Mouse (Mus musculus) MEL (cell line): ENCODE results near the gene Ppp3r2. TPM values are rescaled to one million over a fixed set of nuclear protein-coding genes. Genes with fewer than 3 reads are reported as not detected.

Experiments used
- DNase-seq: peaks from one replicate; pipeline ENCODE4 v3.0.0; 2011; ENCODE audit warnings: low read depth, low spot score
- H3K27ac ChIP-seq: 2 replicates; pipeline ENCODE4 v1.5.1; 2012; ENCODE audit warnings: low read depth, mild to moderate bottlenecking, control low read depth, low read length, moderate library complexity; ENCODE audit not compliant: control insufficient read depth
- H3K27me3 ChIP-seq, 2 experiments: fragments of 150-350 bp in 1 of 2; sonication (generic) in 1 of 2; 2 replicates each; pipeline ENCODE4 v1.6.1; 2012; ENCODE audit warnings: low read length in 2 of 2, mild to moderate bottlenecking in 2 of 2, improper control_type of control experiment in 1 of 2, moderate library complexity in 1 of 2; ENCODE audit not compliant: insufficient read depth in 2 of 2, control insufficient read depth in 1 of 2
- H3K36me3 ChIP-seq, 2 experiments: 2 replicates each; pipeline ENCODE4 v1.6.1; 2012 to 2014; ENCODE audit warnings: low read length in 2 of 2, improper control_type of control experiment in 1 of 2, inconsistent platforms in 1 of 2, mild to moderate bottlenecking in 1 of 2; ENCODE audit not compliant: insufficient read depth in 2 of 2, control insufficient read depth in 1 of 2
- H3K4me1 ChIP-seq, 2 experiments: fragments of 150-350 bp in 1 of 2; sonication (generic) in 1 of 2; 2 replicates each; pipeline ENCODE4 v1.6.1; 2012; ENCODE audit warnings: low read length in 2 of 2, improper control_type of control experiment in 1 of 2, mild to moderate bottlenecking in 1 of 2; ENCODE audit not compliant: insufficient read depth in 2 of 2, control insufficient read depth in 1 of 2
- H3K4me3 ChIP-seq, 2 experiments: fragments of 150-350 bp in 1 of 2; sonication (generic) in 1 of 2; 2 replicates each; pipeline ENCODE4 v1.5.1; 2012; ENCODE audit warnings: low read depth in 2 of 2, low read length in 2 of 2, mild to moderate bottlenecking in 2 of 2, moderate library complexity in 2 of 2, control low read depth in 1 of 2, improper control_type of control experiment in 1 of 2; ENCODE audit not compliant: control insufficient read depth in 1 of 2, insufficient read depth in 1 of 2
- H3K79me2 ChIP-seq: 2 replicates; pipeline ENCODE4 v1.6.1; 2012; ENCODE audit warnings: mild to moderate bottlenecking, low read length, moderate library complexity; ENCODE audit not compliant: control insufficient read depth, poor library complexity, insufficient read depth
- H3K9ac ChIP-seq: 2 replicates; pipeline ENCODE4 v1.6.1; 2012; ENCODE audit warnings: low read depth, mild to moderate bottlenecking, control low read depth, low read length, moderate library complexity; ENCODE audit not compliant: control insufficient read depth, poor library complexity, severe bottlenecking
- H3K9me3 ChIP-seq: fragments of 150-350 bp; sonication (generic); replicated peaks from 2 replicates; pipeline ENCODE4 v1.6.1; 2012; ENCODE audit warnings: mild to moderate bottlenecking, low read length, improper control_type of control experiment, moderate library complexity; ENCODE audit not compliant: insufficient read depth
- CHD1 ChIP-seq: IDR thresholded peaks from 2 replicates; pipeline ENCODE4 v1.6.1; 2012; ENCODE audit warnings: low read depth, mild to moderate bottlenecking, inconsistent platforms, low read length, improper control_type of control experiment
- CHD2 ChIP-seq: IDR thresholded peaks from 2 replicates; pipeline ENCODE4 v1.6.1; 2011; ENCODE audit warnings: low read length, improper control_type of control experiment
- CTCF ChIP-seq, 3 experiments: IDR thresholded peaks in 2 of 3; conservative IDR thresholded peaks in 1 of 3; 2 replicates each; pipeline ENCODE4 v1.5.1; 2011 to 2012; ENCODE audit warnings: low read length in 3 of 3, low read depth in 2 of 3, mild to moderate bottlenecking in 2 of 3, improper control_type of control experiment in 1 of 3, inconsistent platforms in 1 of 3, mixed read lengths in 1 of 3, moderate library complexity in 1 of 3; ENCODE audit not compliant: control insufficient read depth in 1 of 3, insufficient read depth in 1 of 3, poor library complexity in 1 of 3, severe bottlenecking in 1 of 3
- E2F4 ChIP-seq: IDR thresholded peaks from 2 replicates; pipeline ENCODE4 v1.6.1; 2011; ENCODE audit warnings: low read depth, low read length, improper control_type of control experiment, borderline replicate concordance
- ETS1 ChIP-seq: IDR thresholded peaks from 2 replicates; pipeline ENCODE4 v1.6.1; 2012; ENCODE audit warnings: low read depth, mild to moderate bottlenecking, inconsistent platforms, low read length, improper control_type of control experiment, moderate library complexity
- GATA1 ChIP-seq: IDR thresholded peaks from 2 replicates; pipeline ENCODE4 v1.6.1; 2011; ENCODE audit warnings: low read depth, low read length, improper control_type of control experiment
- KAT2A ChIP-seq: conservative IDR thresholded peaks from 2 replicates; pipeline ENCODE4 v1.6.1; 2012; ENCODE audit warnings: low read depth, low read length, improper control_type of control experiment, inconsistent platforms
- MAZ ChIP-seq: IDR thresholded peaks from 2 replicates; pipeline ENCODE4 v1.6.1; 2012; ENCODE audit warnings: low read depth, mild to moderate bottlenecking, inconsistent platforms, low read length, improper control_type of control experiment
- MXI1 ChIP-seq: IDR thresholded peaks from 2 replicates; pipeline ENCODE4 v1.6.1; 2011; ENCODE audit warnings: mild to moderate bottlenecking, low read depth, low read length, improper control_type of control experiment
- POLR2AphosphoS2 ChIP-seq: IDR thresholded peaks from 2 replicates; pipeline ENCODE4 v1.6.1; 2011; ENCODE audit warnings: low read length, improper control_type of control experiment
- POLR2AphosphoS5 ChIP-seq: IDR thresholded peaks from 2 replicates; pipeline ENCODE4 v1.6.1; 2012; ENCODE audit warnings: low read depth, borderline replicate concordance, mild to moderate bottlenecking, inconsistent platforms, low read length, moderate library complexity, mixed read lengths
- RAD21 ChIP-seq: IDR thresholded peaks from 2 replicates; pipeline ENCODE4 v1.6.1; 2011; ENCODE audit warnings: mild to moderate bottlenecking, low read depth, low read length, improper control_type of control experiment
- RCOR1 ChIP-seq: IDR thresholded peaks from 2 replicates; pipeline ENCODE4 v1.6.1; 2012; ENCODE audit warnings: low read depth, mild to moderate bottlenecking, inconsistent platforms, low read length, improper control_type of control experiment
- SIN3A ChIP-seq: IDR thresholded peaks from 2 replicates; pipeline ENCODE4 v1.6.1; 2012; ENCODE audit warnings: low read length, improper control_type of control experiment, inconsistent platforms
- TCF12 ChIP-seq: IDR thresholded peaks from 2 replicates; pipeline ENCODE4 v1.6.1; 2014; ENCODE audit warnings: low read depth, mild to moderate bottlenecking, inconsistent platforms, low read length, improper control_type of control experiment, moderate library complexity
- USF1 ChIP-seq: IDR thresholded peaks from 2 replicates; pipeline ENCODE4 v1.6.1; 2014; ENCODE audit warnings: low read depth, mild to moderate bottlenecking, inconsistent platforms, low read length, improper control_type of control experiment, moderate library complexity
- ZKSCAN1 ChIP-seq: IDR thresholded peaks from 2 replicates; pipeline ENCODE4 v1.6.1; 2012; ENCODE audit warnings: low read depth, mild to moderate bottlenecking, inconsistent platforms, low read length, improper control_type of control experiment, moderate library complexity
- ZNF384 ChIP-seq: IDR thresholded peaks from 2 replicates; pipeline ENCODE4 v1.6.1; 2012; ENCODE audit warnings: low read depth, mild to moderate bottlenecking, inconsistent platforms, low read length, improper control_type of control experiment
- polyA plus RNA-seq, 2 experiments: library from polyadenylated mRNA; stranded (reverse) in 1 of 2; unstranded in 1 of 2; fragments of >175 nt in 1 of 2; fragments of >200 nt in 1 of 2; gene quantifications; 2 replicates each; pipeline versions ENCODE4 v1.2.1 to v1.2.4; 2012; ENCODE audit warnings: low replicate concordance in 2 of 2, low read depth in 1 of 2; ENCODE audit not compliant: insufficient read length in 2 of 2, insufficient read depth in 1 of 2, missing spikeins in 1 of 2
- total RNA-seq: library from RNA; depleted of rRNA; stranded (reverse); fragments of 300-350 nt; gene quantifications from 2 replicates; pipeline ENCODE4 v1.2.3, GENCODE M21; 2012

Gene Ppp3r2
- total and polyA plus RNA-seq, 3 experiments, result not detected

- no peak for TF ChIP-seq CTCF (IDR thresholded peaks at IDR 0.05 in 2 of 3, conservative IDR thresholded peaks at IDR 0.05 in 1 of 3; ENCODE audit: control insufficient read depth in 1 of 3, insufficient read depth in 1 of 3, low read depth in 2 of 3, low read length in 3 of 3, poor library complexity in 1 of 3, severe bottlenecking in 1 of 3)
- TF ChIP-seq RCOR1, result no peak
- TF ChIP-seq ETS1, result no peak
- TF ChIP-seq KAT2A, result no peak
Observed at GRCm38 (mm10) chr4:49664850-49665249, 17.0 kb downstream of the Ppp3r2 start.

DNA sequence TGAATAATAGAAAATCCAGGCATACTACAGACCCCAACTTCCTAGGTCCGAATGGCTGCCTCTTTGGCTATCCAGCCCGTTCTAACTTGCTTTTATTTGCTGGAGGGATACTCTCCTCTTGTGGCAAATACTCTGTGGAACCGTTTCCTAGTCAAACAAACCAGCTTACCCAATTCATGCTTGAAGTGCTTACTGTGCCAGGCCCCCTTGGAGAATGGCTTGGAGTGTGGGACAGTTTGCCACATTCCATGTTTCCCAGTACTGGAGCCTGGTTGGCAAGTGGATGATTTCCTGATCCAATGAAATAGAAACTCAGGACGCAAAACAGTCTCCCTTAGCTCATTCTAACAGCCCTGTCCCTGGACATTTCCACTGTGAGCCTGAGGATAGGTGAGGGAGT, 19.6 kb downstream of the Ppp3r2 start:
- no peaks in the 10 kb centered on the region for H3K79me2 ChIP-seq
- DNase-seq, result no peak
- H3K4me3 ChIP-seq, result no peak overlapping the region
- H3K9me3 ChIP-seq, result no peaks in the 10 kb centered on the region
- no peak overlapping the region for H3K9ac ChIP-seq
- no peaks in the 10 kb centered on the region for H3K4me1 ChIP-seq
- peaks cover 0 to 2% of the 10 kb centered on the region in 2 experiments; a peak in 1 of 4 replicates for H3K36me3 ChIP-seq
- H3K27ac ChIP-seq, result no peak overlapping the region
- TF ChIP-seq SIN3A (no peak), CHD2 (no peak), ZKSCAN1 (no peak), ZNF384 (no peak), GATA1 (no peak), CHD1 (no peak), MAZ (no peak), USF1 (no peak), POLR2AphosphoS2 (no peak), POLR2AphosphoS5 (no peak), MXI1 (no peak), E2F4 (no peak), TCF12 (no peak), RAD21 (no peak)
- no peaks in the 10 kb centered on the region for H3K27me3 ChIP-seq

More at GRCm38 (mm10) chr4:49664850-49665249, 17.0 kb downstream of the Ppp3r2 start:
- no peak overlapping the region for H3K4me3 ChIP-seq
- no peak for DNase-seq
- peaks cover 0 to 2% of the 10 kb centered on the region in 2 experiments; a peak in 1 of 4 replicates for H3K36me3 ChIP-seq
- H3K9me3 ChIP-seq, result no peaks in the 10 kb centered on the region
- H3K27me3 ChIP-seq, result no peaks in the 10 kb centered on the region
- H3K27ac ChIP-seq, result no peak overlapping the region
- H3K4me1 ChIP-seq, result no peaks in the 10 kb centered on the region
- H3K79me2 ChIP-seq, result no peaks in the 10 kb centered on the region
- H3K9ac ChIP-seq, result no peak overlapping the region
